Mouse (Mus musculus) bone marrow, adult 2 months (tissue): ENCODE measurements at regions not wholly inside any gene's neighbourhood (a gene's known extent, or its start where the extent isn't known, plus 50 kb on each side); places are given as distances from the start of the nearest gene placed in this dataset.
A peak's percentile ranks its signal among the peaks of the same experiment; 100 is the strongest.

Source experiments
- H3K27ac ChIP-seq: fragments of 200-500 bp; 2 replicates; pipeline ENCODE4 v1.5.1; 2012; ENCODE audit warnings: low read depth, mild to moderate bottlenecking, control low read depth, inconsistent platforms, low read length; ENCODE audit not compliant: control insufficient read depth, poor library complexity, insufficient read depth
- H3K4me1 ChIP-seq: fragments of 200-500 bp; 2 replicates; pipeline ENCODE4 v1.6.1; 2011; ENCODE audit warnings: low read length; ENCODE audit not compliant: control insufficient read depth, insufficient read depth
- H3K4me3 ChIP-seq: fragments of 200-500 bp; replicated peaks from 2 replicates; pipeline ENCODE3; 2011; ENCODE audit warnings: mild to moderate bottlenecking, low read depth, low read length, control low read depth; ENCODE audit not compliant: control insufficient read depth
- CTCF ChIP-seq: fragments of 200-500 bp; IDR thresholded peaks from 2 replicates; pipeline ENCODE4 v1.5.1; 2011; ENCODE audit warnings: low read length, control low read depth; ENCODE audit not compliant: control insufficient read depth, insufficient read depth
- POLR2A ChIP-seq: fragments of 200-500 bp; IDR thresholded peaks from 2 replicates; pipeline ENCODE4 v1.6.1; 2011; ENCODE audit warnings: low read depth, mild to moderate bottlenecking, control low read depth, low read length, borderline replicate concordance; ENCODE audit not compliant: control insufficient read depth
- WGBS: fragments of 180-500 bp; shearing (Covaris S2); methylation state at CpG from one replicate; pipeline ENCODE4 v1.1.7; 2018; 5-methylcytosine and 5-hydroxymethylcytosine counted together

- no peaks in the 10 kb centered on the region for H3K4me1 ChIP-seq
- H3K4me3 ChIP-seq, result no peak overlapping the region
- H3K27ac ChIP-seq, result no peak overlapping the region
- TF ChIP-seq CTCF (no peak), POLR2A (no peak)
- WGBS, result 74% methylated on average over 13 of the region's 13 CpGs
These were observed 194.3 kb downstream of the Mroh4 start for GRCm38 (mm10) chr15:74441889-74442288.

GRCm38 (mm10) chr15:74426989-74427388 lies 209.2 kb downstream of the Mroh4 start:
- WGBS, result 72% methylated on average over 6 of the region's 6 CpGs

GRCm38 (mm10) chr15:74423001-74423400 lies 213.2 kb downstream of the Mroh4 start:
- Histone ChIP-seq H3K27ac (no peak overlapping the region), H3K4me3 (no peak overlapping the region), H3K4me1 (no peaks in the 10 kb centered on the region)
- 76% methylated on average over 3 of the region's 3 CpGs for WGBS
- TF ChIP-seq CTCF (no peak), POLR2A (no peak)

More at GRCm38 (mm10) chr15:74426989-74427388, 209.2 kb downstream of the Mroh4 start:
- Histone ChIP-seq H3K27ac (no peak overlapping the region), H3K4me3 (no peak overlapping the region), H3K4me1 (no peaks in the 10 kb centered on the region)
- TF ChIP-seq POLR2A (no peak), CTCF (no peak)

- no peak overlapping the region for H3K27ac ChIP-seq
- H3K4me3 ChIP-seq, result no peak overlapping the region
- TF ChIP-seq POLR2A (no peak), CTCF (no peak)
- 70% methylated on average over 8 of the region's 8 CpGs for WGBS
- no peaks in the 10 kb centered on the region for H3K4me1 ChIP-seq
These were observed 215.6 kb downstream of the Mroh4 start for GRCm38 (mm10) chr15:74420550-74420949.

- TF ChIP-seq POLR2A, result no peak
- TF ChIP-seq CTCF, result no peak
- Histone ChIP-seq H3K4me1 (no peaks in the 10 kb centered on the region), H3K27ac (no peak overlapping the region), H3K4me3 (no peak overlapping the region)
- 71% methylated on average over 7 of the region's 7 CpGs for WGBS
These were observed 217.5 kb downstream of the Mroh4 start for GRCm38 (mm10) chr15:74418635-74419034.

- no peak overlapping the region for H3K4me3 ChIP-seq
- no peaks in the 10 kb centered on the region for H3K4me1 ChIP-seq
- no peak overlapping the region for H3K27ac ChIP-seq
- TF ChIP-seq POLR2A (no peak), CTCF (no peak)
- WGBS, result 57% methylated on average over 10 of the region's 10 CpGs
These were observed 222.9 kb downstream of the Mroh4 start for GRCm38 (mm10) chr15:74413217-74413616.

- Histone ChIP-seq H3K4me3 (no peak overlapping the region), H3K4me1 (no peaks in the 10 kb centered on the region), H3K27ac (no peak overlapping the region)
- TF ChIP-seq CTCF, result no peak
- WGBS, result 75% methylated on average over 3 of the region's 3 CpGs
These were observed 223.9 kb downstream of the Mroh4 start for GRCm38 (mm10) chr15:74412261-74412660.

GRCm38 (mm10) chr15:74411097-74411496 lies 225.1 kb downstream of the Mroh4 start:
- WGBS, result 54% methylated on average over 3 of the region's 3 CpGs
- no peaks in the 10 kb centered on the region for H3K4me1 ChIP-seq
- no peak overlapping the region for H3K27ac ChIP-seq
- H3K4me3 ChIP-seq, result no peak overlapping the region
- no peak for TF ChIP-seq POLR2A
- peak; percentile 53; the same call in 1 of the 2 replicates for TF ChIP-seq CTCF

- TF ChIP-seq POLR2A (no peak), CTCF (no peak)
- Histone ChIP-seq H3K4me3 (no peak overlapping the region), H3K27ac (no peak overlapping the region), H3K4me1 (no peaks in the 10 kb centered on the region)
- 80% methylated on average over 6 of the region's 6 CpGs for WGBS
These were observed 231.3 kb downstream of the Mroh4 start for GRCm38 (mm10) chr15:74404866-74405265.

GRCm38 (mm10) chr15:74401275-74401674 lies 234.9 kb downstream of the Mroh4 start:
- H3K4me1 ChIP-seq, result no peaks in the 10 kb centered on the region
- no peak overlapping the region for H3K27ac ChIP-seq
- WGBS, result 75% methylated on average over 7 of the region's 7 CpGs
- no peak for TF ChIP-seq POLR2A
- no peak for TF ChIP-seq CTCF
- no peak overlapping the region for H3K4me3 ChIP-seq
